Mouse (Mus musculus): ENCODE data around the gene Mtus2.
A peak's percentile ranks its signal among the peaks of the same experiment; 100 is the strongest.

Gene Mtus2

DNA sequence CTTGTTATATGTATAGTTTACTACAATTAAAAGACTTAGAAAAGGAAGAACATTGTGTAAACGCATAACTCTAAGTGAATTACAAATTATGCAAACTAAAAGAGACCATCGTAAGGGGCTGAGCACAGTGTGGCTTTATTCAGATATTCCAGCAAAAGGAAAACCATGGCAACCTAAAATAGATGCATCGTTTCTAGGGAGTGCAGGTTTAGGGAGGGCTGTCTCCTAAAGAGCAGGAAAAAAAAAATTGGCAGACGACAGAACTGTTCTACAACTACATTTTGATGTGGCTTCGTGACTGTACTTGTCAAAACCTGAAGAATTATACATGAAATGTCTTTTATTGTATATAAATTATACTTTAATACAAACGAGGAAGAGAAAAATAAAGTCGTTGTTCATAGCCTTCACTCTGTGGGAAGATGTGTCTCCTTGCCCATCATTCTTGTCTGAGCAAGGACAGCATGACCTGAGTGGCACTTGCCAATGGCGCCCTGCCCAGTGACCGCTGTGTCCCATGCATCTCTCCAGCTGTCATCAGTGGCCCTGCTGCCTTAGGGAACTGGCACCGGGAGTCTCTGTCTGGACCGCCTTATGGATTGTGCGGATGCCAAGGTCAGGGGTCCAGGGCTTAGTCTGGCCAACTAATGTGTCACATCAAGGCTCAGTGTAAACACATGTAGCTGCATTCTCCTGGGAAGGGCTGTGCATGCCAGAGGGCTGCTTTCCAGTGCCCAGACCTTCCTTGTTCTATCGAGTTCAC lies 95.9 kb downstream of the Mtus2 start:
- no peak for DNase-seq

DNA sequence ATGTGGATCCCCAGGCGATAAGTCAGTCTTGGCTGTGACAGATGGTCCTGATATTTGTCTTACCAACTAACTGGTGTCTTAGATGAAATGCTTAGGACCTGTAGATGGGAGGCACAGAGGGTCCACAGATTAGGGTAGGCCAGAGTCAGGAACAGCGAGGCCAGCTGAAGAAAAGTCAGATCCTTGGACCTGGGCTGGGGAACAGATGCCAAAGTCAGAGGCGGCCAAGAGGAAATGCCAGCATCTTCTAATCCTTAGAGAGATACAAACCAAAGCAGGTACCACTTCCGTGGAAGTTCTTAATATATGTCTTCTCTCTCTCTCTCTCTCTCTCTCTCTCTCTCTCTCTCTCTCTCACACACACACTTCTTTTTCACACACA lies 96.5 kb downstream of the Mtus2 start:
- DNase-seq: no peak

DNA sequence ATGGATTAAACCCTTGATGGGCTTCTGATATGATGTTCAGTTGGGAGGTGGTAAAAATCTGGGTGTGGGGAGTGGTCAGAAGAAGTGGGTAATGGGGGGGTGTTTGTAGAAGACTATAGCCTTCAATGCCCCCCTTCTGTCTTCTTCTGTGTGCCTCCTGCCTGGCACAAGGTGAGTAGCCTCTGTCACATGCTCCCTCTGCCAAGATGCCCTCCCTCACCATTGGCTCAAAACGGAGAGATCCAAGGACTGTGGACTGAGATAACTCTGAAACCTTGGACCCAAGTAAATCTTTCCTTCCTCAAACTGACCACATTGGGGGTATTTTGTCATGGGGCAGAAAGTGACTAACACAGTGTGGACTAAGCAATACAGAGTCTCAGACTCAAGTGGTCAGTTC lies 99.7 kb downstream of the Mtus2 start:
- no peak for DNase-seq

- DNase-seq: no peak
Measured at GRCm38 (mm10) chr5:148057433-148057832, 100.3 kb downstream of the Mtus2 start.

DNA sequence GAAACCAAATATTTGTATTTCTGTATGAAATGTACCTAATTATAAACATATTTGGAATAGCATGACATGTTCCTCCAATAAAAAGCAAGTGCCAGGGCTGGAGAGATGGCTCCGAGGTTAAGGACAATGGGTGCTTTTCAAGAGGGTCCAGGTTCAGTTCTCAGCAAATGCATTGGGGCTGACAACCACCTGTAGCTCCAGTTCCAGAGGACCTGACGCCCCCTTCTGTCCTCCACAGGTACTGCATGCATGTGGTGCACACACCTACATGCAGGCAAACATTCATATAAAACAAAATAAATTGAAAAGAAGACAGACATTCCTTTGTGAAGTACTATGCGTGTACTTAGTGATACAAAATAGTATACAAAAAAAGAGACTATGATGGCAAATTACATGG lies 102.2 kb downstream of the Mtus2 start:
- DNase-seq: no peak

GRCm38 (mm10) chr5:148061869-148062268 lies 104.7 kb downstream of the Mtus2 start:
- no peak for DNase-seq

DNA sequence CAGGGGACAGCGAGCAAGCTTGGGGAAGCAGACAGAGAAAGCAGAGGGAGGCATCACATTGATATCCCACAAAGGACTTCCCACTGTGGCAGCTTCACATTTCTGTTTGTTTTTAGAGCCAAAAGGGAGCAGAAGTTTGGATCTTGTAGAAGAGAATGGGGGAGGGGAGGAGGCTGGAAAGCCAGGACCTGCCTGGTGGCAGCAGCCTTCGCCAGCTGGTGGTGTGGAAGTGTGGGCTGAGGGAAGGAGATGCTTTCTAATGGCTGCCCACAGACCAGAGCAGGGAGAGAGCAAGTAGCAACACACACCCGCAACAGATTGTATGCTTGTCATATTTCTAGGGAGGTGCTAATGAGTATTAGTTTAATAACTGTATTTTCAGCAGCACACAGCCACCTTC lies 106.6 kb downstream of the Mtus2 start:
- no peak for DNase-seq

- no peak for DNase-seq
Measured at GRCm38 (mm10) chr5:148065251-148065650, 108.1 kb downstream of the Mtus2 start.

- DNase-seq: peak; percentile 21
Measured at GRCm38 (mm10) chr5:148069909-148070308, 112.8 kb downstream of the Mtus2 start.

- peak; percentile 27 for DNase-seq
Measured at GRCm38 (mm10) chr5:148071800-148072199, 114.7 kb downstream of the Mtus2 start.

DNA sequence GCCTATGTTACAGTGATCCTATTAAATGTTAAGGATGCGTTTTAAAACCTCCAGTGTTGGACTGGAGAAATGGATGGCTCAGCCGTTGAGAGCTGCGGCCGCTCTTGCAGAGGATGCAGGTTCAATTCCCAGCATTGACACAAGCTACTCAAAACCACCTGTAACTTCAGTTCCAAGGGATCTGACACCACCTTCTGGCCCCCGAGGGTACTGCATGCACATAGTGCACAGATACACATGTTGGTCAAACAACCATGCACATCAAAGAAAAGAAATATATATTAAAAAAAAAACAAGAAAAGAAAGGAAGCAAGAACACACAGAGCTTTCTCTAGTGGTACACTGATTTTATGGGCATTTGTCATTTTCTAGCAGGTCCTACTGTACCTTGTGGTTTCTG lies 116.3 kb downstream of the Mtus2 start:
- DNase-seq: no peak

DNA sequence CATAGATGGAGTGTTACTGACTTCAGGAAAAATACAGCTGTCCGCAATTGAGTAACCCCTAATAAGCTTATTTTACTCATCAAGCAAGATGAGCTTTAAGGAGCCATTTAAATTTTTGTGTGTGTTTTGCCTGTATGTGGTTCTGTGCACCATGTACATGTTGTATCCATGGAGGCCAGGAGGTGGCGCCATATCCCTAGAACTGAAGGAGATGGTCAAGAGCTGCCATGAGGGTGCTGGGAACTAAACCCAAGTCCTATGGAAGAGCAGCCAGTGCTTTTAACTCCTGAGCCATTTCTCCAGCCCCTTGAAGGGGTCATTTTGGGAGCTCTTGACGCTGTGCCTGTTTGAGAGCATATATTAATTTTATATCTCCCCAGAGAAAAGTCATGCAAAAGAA lies 122.6 kb downstream of the Mtus2 start:
- no peak for DNase-seq

DNA sequence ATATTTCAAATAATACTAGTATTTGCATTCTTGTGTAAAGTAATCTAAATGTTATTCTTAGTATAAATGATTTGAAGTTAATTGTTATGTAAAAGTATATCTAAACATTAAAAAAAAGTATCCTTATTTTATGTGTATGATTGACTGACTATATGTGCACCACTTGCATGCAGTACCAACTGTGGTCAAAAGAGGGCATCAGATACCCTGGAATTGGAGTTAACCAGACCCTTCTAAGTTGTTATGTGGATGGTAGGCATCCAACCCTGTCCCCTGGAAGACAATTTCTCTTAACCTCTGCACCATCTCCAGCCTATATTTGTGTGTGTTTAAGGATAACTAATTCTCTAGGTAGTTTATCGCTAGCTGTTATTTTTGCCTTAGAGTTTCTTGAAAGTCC lies 126.4 kb downstream of the Mtus2 start:
- DNase-seq: no peak

GRCm38 (mm10) chr5:148084766-148085165 lies 127.6 kb downstream of the Mtus2 start:
- DNase-seq: no peak

DNA sequence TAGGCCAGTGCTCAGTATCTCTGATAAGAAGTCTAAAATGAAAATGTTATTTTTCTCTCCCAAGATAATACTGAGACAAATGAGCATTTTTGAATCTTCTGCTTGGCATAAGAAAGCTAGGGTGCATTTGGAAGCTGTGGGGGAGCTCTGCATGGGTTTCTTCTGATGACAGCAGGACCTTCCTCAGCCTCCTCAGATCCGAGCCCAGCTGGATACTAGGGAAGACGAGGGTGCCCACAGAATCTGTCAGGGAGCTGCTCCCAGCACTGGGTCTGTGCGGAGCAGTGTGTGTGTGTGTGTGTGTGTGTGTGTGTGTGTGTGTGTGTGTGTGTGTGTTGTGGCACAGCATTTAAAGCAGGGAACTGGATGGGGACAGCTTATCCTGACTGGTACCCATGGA lies 130.7 kb downstream of the Mtus2 start:
- DNase-seq: no peak

DNA sequence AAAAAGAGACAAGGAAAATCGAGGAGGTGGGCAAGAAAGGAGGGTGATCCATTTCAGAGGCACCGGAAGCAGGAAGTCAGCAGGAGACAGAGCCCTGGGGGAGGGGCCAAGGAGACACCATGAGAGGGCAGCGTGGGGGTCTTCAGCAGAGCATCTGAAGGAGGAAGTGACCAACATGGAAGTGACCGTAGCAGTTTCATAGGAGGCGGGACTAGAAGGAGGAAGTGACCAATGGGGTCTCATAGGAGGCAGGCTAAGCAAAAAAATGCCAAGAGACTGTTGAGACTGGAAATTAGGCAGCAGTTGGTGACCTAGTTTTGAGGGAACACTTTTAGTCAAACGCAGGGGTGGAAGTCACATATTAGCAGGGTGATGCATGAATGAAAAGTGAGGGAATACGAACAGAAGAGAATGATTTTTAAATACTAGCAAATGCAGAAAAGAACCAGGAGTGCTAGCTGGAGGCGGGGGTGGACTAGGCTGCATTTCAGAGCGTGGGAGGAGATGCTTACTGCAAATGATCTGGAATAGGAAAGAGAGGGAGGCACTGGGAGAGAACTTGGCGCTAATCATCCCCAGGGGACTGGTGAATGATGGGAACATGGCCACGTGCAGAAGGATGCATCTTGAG lies 133.2 kb downstream of the Mtus2 start:
- no peak for DNase-seq

GRCm38 (mm10) chr5:148094640-148095039 lies 137.5 kb downstream of the Mtus2 start:
- no peak for DNase-seq

GRCm38 (mm10) chr5:148099356-148099755 lies 142.2 kb downstream of the Mtus2 start:
- no peak for DNase-seq

DNA sequence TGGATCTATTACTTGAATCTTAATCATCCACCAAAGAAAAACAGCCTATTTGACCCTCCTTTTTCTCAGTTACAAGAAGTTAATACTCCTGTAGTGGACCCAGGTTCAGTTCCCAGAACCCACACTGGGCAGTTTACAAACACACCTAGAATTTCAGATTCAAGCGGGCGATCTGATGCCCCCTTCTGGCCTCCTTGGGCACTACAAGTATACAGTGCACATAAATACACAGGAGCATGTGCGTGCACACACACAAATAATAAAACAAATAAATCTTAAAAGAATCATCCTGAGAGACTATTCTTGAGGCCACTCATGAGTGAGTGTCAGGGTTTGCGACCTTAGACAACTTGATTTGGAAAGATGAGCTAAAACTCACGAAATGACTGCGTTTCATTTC lies 150.2 kb downstream of the Mtus2 start:
- DNase-seq: no peak

GRCm38 (mm10) chr5:148107890-148108289 lies 150.8 kb downstream of the Mtus2 start:
- no peak for DNase-seq

- DNase-seq: no peak
Measured at GRCm38 (mm10) chr5:148108314-148108713, 151.2 kb downstream of the Mtus2 start.

DNA sequence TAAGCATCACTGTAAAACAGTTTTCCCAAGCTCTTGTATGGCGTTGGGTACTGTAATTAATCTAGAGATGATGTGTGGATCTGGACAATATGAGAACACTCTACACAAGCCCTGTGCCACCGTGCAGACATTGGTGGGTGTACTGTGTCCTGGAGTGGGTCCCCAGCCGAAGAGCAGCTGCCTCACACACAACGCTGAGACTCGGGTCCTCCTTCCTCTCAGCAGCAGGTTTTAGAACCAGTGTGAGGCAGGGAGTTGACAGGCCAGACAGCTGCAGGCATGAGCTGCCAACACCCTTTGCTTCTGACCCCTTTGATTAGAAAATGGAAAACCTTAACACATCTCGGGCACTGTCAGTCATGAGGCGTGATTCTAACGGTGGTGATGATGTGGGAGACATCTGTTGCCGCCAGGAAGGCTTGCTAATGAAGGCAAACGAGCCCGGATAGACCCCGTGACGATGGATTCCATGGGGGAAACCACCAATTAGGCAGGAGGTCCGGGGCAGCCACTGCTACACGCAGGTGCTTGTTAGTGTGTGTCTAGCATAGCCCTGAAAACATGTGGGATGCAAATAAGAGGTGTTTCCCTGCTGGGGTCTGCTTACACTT lies 158.2 kb downstream of the Mtus2 start:
- DNase-seq: no peak

GRCm38 (mm10) chr5:148124354-148124753 lies 167.2 kb downstream of the Mtus2 start:
- DNase-seq: no peak
